Mouse (Mus musculus) neutrophil, adult 5-6 weeks (primary cell): ENCODE results near the gene Klk13. TPM values are rescaled to one million over a fixed set of nuclear protein-coding genes. Genes with fewer than 3 reads are reported as not detected.
"Not testable (repeated sequence)": the region's sequence is repeated elsewhere in the genome, so short reads cannot be mapped to it uniquely, and the experiment has no call there.

Experiments
- ATAC-seq: fragments of 151-379, 151-347 bp; 2 replicates; pipeline ENCODE4 v1.8.0; 2017; ENCODE audit warnings: mild to moderate bottlenecking, moderate TSS enrichment; ENCODE audit not compliant: insufficient number of reproducible peaks, poor library complexity, low FRiP score, severe bottlenecking; ENCODE audit errors: extremely low read depth
- total RNA-seq: library from RNA; stranded (forward); fragments of 200-1000 nt; gene quantifications from 2 replicates; pipeline ENCODE4 v1.2.3, GENCODE M21; 2017

The Klk13 gene
- not detected in 2 replicates for total RNA-seq

- ATAC-seq: no peak
These were observed at the start of gene Klk13 for GRCm38 (mm10) chr7:43712267-43712666. Gene Klk13 (plus strand): TSS chr7:43712567.

- ATAC-seq: no peak; the same call in 1 of the 2 replicates
These were observed 49.6 kb upstream of the Klk13 start for GRCm38 (mm10) chr7:43662804-43663203.

- not testable (repeated sequence) for ATAC-seq
These were observed 45.1 kb upstream of the Klk13 start for GRCm38 (mm10) chr7:43667221-43667620.

DNA sequence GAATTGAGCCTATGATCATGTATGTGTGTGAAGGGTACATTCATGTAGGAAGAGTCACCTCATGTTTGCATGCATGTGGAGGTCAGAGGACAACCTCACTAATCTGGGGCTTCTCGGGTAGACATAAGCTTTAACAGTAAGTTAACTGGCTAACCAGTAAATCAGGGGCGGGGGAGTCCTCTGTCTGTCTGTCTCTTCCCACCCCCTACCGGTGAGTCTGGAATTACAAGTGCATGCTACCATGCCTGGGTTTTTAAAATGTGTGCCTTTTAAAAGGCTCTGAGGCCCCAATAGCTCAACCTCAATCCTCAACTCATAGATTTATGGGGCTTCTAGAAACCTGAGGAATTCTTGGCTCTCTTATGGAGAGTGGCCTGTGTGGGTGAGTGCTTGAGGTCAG lies 43.8 kb upstream of the Klk13 start:
- ATAC-seq: peak; percentile 55; the same call in 1 of the 2 replicates

DNA sequence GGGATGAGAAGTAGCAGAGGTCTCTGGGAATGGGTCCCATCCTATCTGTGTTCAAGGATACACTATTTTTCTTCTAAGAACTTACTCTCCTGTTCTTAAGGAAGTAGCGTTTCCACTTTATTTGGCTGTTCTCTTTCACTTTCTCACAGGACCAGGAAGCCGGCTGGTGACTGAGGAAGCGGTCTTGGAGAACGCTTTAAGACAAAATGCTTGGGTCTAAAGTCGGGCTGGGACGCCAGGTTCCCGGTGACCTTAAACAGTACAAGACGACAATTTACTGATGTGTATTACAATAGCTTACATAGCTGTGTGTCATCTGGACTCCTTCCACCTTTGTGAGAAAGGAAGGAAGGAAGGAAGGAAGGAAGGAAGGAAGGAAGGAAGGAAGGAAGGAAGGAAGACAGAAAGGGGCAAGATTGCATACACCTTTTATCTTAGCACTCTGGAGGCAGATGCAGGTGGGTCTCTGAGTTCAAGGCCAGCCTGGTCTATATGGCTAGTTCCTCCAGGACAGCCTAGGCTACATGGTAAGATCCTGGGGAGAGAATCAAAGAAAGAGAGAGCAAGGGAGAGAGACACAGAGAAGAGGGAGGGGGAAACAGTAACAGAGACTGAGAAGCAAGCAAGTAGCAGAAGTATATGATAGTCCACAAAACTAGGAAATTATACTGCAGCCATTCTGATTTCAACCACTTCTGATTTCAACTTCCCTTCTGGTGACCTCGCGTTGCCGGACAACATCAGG lies 41.1 kb upstream of the Klk13 start:
- no peak for ATAC-seq

DNA sequence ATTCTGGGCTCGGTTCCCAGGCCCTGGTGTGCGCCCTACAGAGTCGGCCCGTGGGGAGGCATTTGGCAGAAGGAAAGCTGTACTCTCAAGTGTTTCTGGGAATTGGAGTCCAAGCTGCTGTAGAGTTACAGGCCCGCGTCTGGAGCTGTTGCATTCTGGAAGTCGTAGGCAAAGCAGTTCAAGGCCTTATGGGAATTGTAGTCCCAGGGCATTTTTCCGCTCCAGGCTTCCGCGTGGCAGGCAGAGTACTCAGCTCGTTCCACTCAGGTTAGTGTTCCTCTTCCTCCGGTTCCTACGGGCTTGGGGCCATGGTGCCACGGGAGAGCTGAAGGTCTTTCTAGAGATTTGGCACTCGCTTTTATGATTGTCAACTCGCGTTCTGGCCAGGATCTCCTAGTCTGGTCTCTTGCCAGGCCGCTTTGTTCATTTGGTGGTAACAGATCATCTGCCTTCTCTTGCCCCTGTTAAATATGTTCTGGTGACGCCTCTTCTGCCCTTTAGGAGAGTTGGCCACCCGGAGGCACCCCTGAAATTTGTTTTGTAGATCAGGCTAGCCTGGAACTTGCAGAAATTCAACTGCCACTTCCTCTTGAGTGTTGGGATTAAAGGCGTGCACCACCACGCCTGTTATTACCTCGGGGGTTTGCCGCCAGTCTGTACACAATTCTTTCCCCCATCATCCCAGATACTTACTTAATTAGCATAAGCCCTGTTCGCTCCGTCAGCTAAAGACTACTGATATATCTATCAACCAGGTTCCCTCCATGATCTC lies 40.4 kb upstream of the Klk13 start, which contains the start of gene Ctu1:
Gene Ctu1, plus strand, starts transcription at position 208 of the 772 bp plus-strand sequence.
- ATAC-seq: peak; percentile 89

DNA sequence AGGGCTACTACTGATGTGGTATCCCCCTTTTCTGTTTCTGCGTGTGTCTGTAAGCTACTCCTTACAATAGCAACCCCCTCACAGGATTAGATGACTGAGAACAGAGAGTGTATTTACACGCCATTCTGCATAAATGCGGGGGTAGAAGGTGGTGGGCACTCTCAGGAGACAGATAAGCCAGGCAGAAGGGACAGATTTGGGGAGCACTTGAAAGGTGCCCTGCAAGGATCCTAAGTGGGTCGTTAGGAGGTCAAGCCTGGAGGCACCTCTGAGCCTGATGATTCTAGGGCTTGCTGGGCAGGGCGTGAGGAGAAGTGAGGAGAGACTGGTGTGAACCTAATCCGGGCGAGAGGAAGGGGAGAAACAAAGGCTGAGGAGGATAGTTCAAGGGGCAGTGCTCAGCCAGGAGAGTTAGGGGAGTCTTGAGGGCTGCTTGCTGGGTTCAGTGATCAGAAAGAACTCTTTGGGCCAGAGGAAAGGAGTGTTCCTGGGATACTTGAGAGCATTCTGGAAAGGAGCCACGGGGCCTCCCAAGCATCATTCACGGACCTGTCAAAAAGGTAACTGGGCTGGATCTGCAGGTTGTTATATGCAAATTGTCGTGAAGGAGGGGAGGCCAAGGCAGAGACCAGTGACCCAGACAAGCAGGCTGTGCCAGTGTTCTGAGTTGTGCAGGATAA lies 39.6 kb upstream of the Klk13 start:
- ATAC-seq: no peak

DNA sequence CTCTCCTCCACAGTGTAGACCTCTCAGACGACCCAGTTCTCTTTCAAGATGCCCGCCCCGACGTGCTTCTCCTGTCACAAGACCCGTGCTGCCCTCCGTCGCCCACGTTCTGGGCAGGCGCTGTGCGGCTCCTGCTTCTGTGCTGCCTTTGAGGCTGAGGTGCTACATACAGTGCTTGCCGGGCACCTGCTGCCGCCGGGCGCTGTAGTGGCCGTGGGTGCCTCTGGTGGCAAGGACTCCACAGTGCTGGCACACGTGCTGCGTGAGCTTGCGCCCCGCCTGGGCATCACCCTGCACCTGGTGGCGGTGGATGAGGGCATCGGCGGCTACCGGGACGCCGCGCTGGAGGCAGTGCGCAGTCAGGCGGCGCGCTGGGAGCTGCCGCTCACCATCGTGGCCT lies 37.3 kb upstream of the Klk13 start:
- no peak for ATAC-seq

- no peak for ATAC-seq
These were observed 33.9 kb upstream of the Klk13 start for GRCm38 (mm10) chr7:43678517-43678916.

DNA sequence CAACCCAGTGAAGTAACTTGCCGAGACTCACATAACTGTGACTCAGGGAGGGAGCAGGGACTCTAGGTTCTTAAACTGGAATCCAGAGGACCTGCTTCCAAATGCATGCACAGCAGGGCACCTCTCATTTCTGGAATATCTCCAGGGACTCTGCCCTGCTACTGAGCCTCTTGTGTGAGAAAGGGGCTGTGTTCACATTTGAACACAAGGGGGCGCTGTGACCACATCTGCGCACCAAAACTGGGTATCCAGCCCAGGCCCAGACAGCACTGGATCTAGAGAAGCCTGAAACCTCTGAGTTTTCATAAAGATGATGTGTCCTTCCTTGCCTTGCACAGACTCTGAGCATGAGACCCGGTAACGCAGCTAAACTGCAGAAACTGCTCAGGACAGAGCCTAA lies 31.4 kb upstream of the Klk13 start:
- ATAC-seq: peak; percentile 69; the same call in 1 of the 2 replicates

DNA sequence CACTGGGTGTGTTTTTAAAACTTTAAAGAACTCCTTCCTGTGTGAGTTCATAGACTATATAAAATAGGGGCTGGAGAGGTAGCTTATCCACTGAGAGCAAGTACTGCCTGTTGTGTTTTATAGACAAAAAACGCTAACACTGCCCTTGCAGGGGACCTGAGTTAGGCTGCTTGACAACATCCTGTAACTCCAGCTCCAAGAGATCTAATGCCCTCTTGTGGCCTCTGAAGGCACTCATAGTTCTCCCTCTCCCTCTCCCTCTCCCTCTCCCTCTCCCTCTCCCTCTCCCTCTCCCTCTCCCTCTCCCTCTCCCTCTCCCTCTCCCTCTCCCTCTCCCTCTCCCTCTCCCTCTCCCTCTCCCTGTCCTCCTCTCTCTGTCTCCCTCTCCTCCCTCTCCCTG lies 29.9 kb upstream of the Klk13 start:
- not testable (repeated sequence) for ATAC-seq

GRCm38 (mm10) chr7:43685088-43685487 lies 27.3 kb upstream of the Klk13 start:
- ATAC-seq: no peak

DNA sequence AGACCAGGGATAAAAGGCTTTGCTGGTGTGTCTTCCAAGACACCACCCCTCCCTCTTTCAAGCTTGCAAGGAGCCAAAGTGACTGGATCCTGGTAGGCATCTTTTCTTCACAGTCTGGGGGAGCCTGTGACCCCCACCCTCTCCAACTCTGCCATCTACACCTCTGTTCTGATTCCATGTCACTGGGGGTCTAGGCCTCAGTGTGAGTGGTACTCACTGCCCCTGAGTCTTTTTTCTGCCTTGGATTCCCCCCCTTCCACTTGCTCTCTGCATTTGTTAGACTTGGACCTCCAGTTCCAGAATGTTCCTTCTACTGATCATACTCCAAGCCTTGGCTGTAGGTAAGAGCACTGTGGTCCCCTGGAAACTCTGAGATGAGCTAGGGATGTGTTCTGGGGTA lies 22.2 kb upstream of the Klk13 start, which contains the start of gene Klk14:
Gene Klk14, plus strand, starts transcription at position 301 of the 400 bp plus-strand sequence.
- ATAC-seq: no peak

GRCm38 (mm10) chr7:43710031-43710430 lies 2.3 kb upstream of the Klk13 start:
- ATAC-seq: no peak

- ATAC-seq: no peak
These were observed 550 bp downstream of the Klk13 start for GRCm38 (mm10) chr7:43712917-43713316.

GRCm38 (mm10) chr7:43713741-43714351 lies 1.5 kb downstream of the Klk13 start:
- no peak for ATAC-seq

DNA sequence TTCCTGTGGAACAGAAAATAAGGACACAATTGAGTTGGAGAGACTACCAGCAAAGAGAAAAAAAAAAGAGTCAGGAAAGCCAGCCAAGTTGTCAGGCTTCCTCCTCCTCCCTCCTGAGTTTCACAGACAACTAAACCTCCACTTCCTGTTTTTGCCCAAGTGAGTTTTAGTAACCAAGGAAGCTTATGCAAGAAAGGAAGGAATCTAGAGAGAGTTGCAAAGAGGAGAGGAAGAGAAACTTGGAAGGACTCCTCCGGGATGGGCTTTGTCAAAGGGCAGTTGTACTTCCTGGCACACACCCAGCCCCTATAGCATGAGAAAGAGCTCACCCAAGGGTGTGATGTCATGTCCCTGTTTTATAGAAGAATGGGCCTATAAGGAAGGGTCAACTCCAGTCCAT lies 35.4 kb downstream of the Klk13 start:
- ATAC-seq: no peak

DNA sequence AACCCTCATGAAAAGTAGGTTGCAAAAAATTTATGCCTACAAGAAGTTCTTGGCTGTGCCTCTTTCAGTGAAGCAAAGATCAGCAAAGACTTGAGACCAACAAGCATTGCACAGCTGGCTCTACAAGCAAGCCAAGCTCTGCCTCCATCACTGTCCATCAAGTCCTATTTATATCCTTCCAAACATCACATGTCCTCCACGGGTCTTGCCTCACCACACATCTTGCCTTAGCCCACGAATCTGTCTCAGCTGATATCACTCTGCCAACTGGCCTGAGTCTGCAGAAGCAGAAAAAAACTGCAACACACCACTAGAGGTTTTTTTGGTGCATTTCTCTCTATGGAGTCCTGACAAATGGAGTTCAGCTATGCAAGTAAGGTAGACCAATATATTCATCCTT lies 40.4 kb downstream of the Klk13 start:
- no peak for ATAC-seq

DNA sequence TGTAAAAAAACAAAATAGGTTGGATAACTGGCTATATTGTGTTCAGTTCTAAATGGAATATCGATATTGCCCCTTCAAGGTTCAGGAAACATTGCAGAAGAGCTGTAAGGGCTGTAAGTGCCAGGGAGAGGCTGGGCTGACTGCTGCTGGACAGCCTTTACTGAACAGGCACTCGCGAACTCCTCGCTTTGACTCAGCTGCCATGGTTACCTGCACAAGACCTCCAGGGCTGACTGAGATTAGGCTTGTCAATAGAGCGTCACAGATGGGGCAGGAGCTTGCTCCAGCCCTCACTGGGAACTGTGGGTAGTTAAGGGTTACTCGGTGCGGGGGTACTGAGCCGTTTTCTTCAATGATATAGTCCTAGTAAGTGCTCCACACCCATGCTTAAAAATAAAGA lies 54.1 kb downstream of the Klk13 start:
- no peak for ATAC-seq
